Mouse (Mus musculus) spleen, postnatal 10 days (tissue): ENCODE results near the gene Zfp667.
"Not testable (repeated sequence)": the region's sequence is repeated elsewhere in the genome, so short reads cannot be mapped to it uniquely, and the experiment has no call there.

Experiments
- DNase-seq, 2 experiments: peaks; one replicate each; pipeline ENCODE4 v3.0.0; 2021 to 2022; ENCODE audit warnings: low spot score in 2 of 2

The Zfp667 gene

DNA sequence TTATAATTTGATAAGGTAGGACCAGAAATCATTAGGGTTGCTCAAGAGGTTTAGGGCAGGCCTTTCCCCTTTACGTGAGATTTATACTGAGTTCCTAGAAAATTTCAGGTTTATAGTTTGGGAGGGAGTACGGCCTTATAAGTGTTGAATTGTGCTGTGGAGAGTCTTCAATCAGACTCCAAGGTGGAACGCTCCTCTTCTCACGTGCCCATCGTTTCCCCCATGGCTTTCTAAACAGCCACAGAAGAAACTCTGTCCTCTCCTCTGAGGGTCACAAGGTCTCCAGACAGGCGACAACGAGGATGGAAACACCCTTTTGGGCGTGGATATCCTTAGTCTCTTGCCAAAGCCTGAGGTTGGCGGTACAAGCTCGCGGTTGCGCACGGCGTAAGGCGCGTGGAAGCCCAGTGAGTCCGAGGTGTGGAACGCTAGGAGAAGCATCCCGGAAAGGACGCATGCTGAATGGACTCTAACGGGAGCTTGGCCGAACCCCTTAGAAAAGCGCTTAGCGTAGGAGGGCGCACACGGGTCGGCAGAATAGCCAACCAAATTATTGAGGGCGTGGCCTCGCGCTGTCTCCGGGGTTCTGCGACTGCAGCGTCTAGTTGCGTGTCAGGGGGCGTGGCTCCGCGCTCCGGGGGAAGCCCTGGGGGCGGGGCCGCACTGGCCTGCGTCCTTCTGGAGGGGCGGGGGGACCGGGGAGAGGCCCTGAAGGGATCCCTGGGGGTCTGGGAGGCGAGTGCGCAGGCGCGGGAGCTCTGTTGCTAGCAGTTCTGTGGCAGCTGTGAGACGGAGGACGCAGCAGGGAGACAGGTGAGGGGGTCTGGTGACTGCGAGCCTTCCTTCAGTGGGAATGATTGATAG lies at the start of gene Zfp667:
TSS of gene Zfp667 (plus strand) at position 738 of the 864 bp plus-strand sequence.
- peak; percentile 84 to 98 for DNase-seq

GRCm38 (mm10) chr7:6239787-6240186 lies 46.6 kb upstream of the Zfp667 start:
- DNase-seq: no peak

DNA sequence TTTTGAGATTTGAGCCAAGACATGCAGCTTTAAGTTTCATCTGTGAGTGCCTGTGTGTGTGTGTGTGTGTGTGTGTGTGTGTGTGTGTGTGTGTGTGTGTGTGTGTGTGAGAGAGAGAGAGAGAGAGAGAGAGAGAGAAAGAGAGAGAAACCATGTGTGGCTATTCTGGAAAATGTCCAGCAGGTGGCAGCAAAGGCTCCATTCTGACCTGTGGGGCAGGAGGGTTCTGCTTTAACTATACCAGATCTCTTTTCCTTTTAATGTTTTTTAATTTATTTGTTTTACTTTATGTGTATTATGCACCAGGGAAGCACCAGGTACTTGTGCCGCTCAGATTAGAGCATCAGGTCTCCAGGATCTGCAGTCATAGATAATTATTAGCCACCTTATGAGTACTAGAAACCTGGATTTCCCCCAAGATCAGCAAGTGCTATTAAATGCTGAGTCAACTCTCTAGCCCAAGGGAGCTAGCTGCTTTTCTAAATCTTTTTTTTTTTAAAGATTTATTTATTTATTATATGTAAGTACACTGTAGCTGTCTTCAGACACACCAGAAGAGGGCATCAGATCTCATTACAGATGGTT lies 45.4 kb upstream of the Zfp667 start:
- peak; percentile 5 to 61 for DNase-seq

DNA sequence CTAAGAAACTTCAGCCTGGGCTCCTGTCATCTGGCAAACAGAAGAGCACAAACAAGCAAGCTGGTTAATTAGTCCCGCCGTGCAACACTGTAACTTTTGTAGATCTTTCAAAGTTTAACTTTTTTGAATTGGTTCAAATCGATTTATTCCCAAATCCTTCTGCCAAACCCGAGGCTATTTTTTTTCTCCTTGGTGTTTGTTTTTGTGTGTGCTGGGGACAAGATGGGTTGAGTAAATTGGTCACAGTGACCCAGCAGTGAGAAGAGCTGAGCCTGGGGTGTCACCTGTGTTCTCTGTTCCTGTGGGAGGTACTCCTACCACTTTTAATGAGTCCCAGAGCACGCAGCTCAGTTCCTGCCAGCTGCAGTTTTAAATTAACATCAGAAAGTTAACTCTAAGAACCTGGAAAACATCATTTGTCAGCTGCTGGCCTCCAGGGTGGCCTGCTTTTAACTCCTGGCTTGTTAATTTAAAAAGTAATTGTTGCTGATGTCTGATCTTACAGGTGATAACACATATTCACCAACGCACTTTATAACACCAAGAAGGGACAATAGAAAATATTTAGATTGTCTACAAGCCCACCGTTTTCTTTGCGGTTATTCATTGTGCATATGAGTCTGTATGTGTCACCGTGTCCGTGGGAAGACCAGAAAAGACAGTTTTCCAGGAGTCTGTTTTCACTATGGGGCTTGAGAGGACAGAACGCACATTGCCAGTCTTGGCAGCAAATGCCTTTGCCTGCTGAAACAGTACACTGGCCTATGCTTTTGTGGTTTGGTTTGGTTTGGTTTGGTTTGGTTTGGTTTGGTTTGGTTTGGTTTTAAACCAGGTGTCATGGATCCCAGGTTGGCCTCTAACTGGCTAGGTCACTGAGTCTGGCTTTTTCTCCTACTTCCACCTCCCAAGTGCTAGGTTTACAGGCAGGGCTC lies 41.8 kb upstream of the Zfp667 start:
- no peak for DNase-seq

- no peak for DNase-seq
These were observed 34.0 kb upstream of the Zfp667 start, which contains the start of gene Epp13 for GRCm38 (mm10) chr7:6252410-6252809. TSS of gene Epp13 (plus strand) at chr7:6252710.

- no peak for DNase-seq
These were observed 31.9 kb upstream of the Zfp667 start for GRCm38 (mm10) chr7:6254451-6254850.

- no peak for DNase-seq
These were observed 29.0 kb upstream of the Zfp667 start for GRCm38 (mm10) chr7:6257386-6257785.

DNA sequence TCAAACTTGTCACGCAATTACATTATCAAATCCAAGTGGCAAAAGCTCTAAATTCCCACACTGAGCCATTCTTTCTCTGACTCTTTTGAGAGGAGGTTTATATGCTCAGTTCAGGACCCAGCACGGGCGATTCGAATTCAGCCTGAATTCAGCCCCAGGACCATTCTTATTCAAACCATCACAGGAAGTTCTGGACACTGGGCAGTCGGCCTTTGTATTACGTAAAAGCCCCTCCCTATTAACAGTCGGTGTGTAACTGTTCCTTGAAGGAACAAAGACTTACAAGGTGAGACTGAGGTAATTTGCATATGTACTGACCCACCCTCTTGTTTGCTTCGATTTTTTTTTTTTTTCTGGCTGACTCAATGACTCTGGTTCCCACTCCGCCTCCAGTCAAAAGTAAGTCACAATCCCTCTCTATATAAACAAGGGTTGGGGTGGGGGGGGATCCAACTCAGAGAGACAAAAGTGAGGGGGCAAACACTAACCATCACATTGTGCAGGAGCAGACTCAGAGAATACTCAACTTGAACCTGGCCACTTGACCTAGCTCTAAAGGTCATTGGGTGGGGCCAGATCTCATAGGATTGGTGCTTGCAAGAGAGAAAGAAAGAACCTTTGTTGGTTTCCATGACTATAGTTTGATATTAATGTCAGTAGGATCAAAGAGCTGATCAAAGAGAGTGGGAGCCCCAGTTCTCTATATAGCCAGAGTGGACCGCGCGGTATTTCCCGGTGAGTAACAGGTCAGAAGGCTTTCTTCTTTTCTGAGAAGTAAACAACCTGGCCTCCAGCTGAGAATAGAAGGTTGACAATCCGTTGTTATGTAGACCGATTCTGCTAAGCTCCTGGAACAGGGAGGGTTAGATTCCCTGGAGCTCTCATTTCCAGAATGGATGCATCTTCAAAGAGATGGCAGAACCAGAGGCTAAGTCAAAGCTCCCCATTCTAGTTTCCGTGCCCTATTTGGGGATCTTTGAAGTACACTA lies 27.9 kb upstream of the Zfp667 start:
- DNase-seq: no peak

- DNase-seq: not testable (repeated sequence)
These were observed 26.4 kb upstream of the Zfp667 start for GRCm38 (mm10) chr7:6260004-6260403.

DNA sequence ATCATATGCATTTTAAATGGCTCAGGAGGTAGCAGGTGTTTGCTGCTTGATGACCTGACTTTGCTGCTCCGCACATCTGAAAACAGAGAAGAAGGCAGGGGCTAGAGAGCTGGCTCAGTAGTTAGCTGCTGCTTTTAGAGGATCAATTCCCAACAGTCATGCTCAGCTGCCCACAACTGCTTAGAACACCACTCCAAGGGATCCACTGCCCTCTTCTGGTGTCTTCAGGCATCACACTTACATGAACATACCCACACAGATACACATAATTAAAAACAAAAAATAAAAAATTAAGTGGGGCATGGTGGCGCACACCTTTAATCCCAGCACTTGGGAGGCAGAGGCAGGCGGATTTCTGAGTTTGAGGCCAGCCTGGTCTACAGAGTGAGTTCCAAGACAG lies 24.3 kb upstream of the Zfp667 start:
- no peak for DNase-seq

DNA sequence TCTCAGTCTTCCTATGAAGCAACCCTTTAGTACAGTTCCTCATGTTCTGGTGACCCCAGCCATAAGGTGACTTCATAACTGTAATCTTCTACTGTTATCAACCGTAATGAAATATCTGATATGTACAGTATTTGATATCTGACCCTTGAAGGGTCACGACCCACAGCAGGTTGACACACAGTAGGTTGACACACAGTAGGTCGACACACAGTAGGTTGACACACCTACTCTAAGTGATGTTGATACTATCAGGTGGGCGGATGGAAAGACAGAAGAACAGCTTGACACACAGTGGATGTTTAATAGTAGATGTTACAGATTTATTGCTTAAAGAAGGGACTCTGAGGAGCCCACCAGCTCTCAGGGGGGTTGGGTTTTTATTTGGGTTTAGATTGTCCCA lies 23.4 kb upstream of the Zfp667 start:
- no peak for DNase-seq

GRCm38 (mm10) chr7:6265695-6266094 lies 20.7 kb upstream of the Zfp667 start:
- peak; percentile 31 to 67 for DNase-seq

GRCm38 (mm10) chr7:6277906-6278305 lies 8.5 kb upstream of the Zfp667 start:
- no peak for DNase-seq

DNA sequence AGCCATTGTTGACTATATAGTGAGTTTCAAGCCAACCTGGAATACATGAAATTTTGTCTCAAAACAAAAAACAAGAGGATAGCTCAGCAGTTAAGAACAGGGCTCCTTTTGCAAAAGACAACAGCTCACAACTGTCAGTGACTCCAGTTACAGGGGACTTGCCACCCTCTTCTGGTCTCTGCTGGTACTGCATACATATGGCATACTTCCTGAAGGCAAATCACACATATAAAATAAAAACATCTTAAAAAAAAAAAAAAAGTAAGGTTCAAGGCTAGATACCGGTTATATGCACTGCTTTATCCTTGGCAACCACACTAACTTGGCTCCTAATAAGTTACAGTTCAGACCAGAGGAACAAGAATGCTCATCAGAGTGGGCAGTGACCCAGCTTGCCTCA lies 3.6 kb upstream of the Zfp667 start:
- peak; percentile 58 to 87 for DNase-seq

DNA sequence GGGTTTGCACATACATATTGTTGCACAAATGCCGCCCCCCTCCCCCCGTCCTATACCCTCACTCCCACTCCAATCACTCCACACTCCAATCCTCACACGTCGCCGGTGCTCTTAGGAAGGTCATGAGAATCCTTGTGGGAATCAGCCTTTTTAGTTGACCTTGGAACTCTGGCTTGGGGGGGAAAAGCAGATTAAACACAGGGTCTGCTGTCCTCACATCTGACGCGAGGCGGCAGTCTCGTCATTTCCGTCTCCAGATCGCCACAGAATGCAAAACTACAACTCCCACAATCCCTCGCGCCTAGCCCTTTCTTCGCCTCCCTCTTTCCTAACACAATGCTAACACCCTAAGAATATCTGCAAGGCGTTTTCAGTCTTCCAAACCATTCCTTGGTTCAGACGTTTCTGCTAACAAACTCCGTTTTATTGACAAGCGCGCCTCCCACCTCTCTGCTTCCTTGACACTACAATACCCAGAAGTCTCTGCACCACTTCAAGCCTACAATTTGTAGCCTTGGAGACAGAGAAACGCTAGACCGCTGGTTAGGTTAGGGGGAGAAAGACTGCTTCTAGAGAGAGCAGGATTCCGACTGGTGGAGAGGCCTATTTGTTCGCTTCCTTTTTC lies 2.8 kb upstream of the Zfp667 start:
- DNase-seq: peak; percentile 62 to 85

DNA sequence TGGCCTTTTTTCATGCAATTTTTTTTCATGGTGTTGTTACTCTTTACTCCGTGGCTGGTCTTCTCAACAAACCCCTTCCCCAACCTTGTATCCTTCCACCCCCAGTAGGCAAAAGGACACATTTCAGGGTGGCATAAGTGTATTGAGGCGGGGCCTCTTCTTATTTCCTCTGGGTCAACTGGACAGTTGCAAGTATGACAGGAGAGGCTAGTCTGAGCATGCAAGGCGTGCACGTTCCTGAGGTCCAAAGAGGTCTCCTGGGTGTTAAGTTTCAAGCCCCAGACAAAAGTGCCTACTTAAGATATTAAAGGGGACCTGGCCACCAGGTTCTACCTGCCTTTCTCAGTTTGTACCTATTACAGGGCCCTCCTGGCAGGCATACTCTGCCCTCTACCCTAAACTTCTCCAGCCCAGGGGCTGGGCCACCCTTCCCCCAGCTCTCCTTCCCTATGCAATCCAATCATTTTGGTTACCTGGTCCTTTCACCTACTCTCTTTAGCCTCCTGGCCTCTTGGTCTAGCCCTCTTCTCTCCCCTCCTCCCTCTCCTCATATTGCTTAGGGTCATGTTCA lies 1.9 kb upstream of the Zfp667 start:
- no peak for DNase-seq

DNA sequence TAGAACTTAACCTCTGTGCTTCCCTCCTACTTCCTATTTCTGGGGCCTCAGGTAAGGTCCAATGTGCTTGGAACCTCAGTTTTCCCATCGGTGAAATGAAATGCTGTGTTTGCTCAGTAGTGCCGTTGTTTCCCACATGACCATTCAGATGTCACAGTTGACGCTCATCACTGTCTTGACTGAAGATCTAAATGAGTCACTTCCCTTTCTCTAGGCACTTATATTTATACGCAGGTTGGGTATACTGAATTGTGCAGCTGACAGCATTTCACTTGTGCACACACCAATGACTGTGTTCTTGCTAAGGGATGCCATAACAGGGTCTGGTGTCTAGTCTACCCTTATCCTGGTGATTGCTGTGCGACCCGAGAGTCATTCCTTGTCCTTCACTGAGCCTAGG lies 1.0 kb upstream of the Zfp667 start:
- no peak for DNase-seq

GRCm38 (mm10) chr7:6286921-6287531 lies 647 bp downstream of the Zfp667 start:
- no peak for DNase-seq

DNA sequence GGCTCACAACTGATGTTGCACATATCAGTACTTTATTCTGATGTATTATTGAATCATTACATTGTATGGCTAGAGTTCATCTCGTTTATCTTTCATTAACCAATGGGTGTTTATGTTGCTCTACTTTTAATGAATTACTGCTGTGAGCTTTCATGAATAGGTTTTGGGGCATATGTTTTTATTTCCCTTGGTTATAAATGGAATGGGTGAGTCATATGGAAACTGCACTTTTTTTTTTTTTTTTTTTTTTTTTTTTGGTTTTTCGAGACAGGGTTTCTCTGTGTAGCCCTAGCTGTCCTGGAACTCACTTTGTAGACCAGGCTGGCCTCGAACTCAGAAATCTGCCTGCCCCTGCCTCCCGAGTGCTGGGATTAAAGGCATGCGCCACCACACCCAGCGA lies 4.7 kb downstream of the Zfp667 start:
- DNase-seq: not testable (repeated sequence)

- not testable (repeated sequence) for DNase-seq
These were observed 14.4 kb downstream of the Zfp667 start for GRCm38 (mm10) chr7:6300796-6301195.
